Mouse (Mus musculus): Measurements from ENCODE around the gene Gtf2i. TPM values are rescaled to one million over a fixed set of nuclear protein-coding genes. Genes with fewer than 3 reads are reported as not detected.

Gtf2i gene
- total and polyA plus RNA-seq, 3 experiments = 55.7 to 220 (median 176) TPM

GRCm38 (mm10) chr5:134325856-134326566, 11.5 kb upstream of the Gtf2i start:
- Histone ChIP-seq H3K36me3 (replicated peaks) (no peaks in the 10 kb centered on the region), H3K9me3 (replicated peaks) (no peaks in the 10 kb centered on the region), H3K4me1 (ENCODE audit: insufficient read depth, low read depth, low read length) (peaks cover 14% of the 10 kb centered on the region), H3K4me3 (ENCODE audit: low read depth, low read length) (no peak overlapping the region), H3K27me3 (ENCODE audit: insufficient read depth, low read length) (peaks cover 8% of the 10 kb centered on the region; the same call in 1 of the 2 replicates)
- no peak for TF ChIP-seq TAL1 (conservative IDR thresholded peaks at IDR 0.05; ENCODE audit: low read depth, low read length)
- no peak for TF ChIP-seq GATA2 (IDR thresholded peaks at IDR 0.05; ENCODE audit: borderline replicate concordance, low read depth, low read length)
- no peak for TF ChIP-seq CTCF (IDR thresholded peaks at IDR 0.05; ENCODE audit: low read depth, low read length)
- no peak for TF ChIP-seq GATA1 (IDR thresholded peaks at IDR 0.05; ENCODE audit: borderline replicate concordance, low read length)
- TF ChIP-seq POLR2AphosphoS5 (IDR thresholded peaks at IDR 0.05; ENCODE audit: insufficient replicate concordance, low read depth, low read length) = no peak
- DNase-seq (ENCODE audit: low spot score) (no peak), ATAC-seq (ENCODE audit: extremely low read depth, insufficient number of reproducible peaks, low FRiP score, poor library complexity, severe bottlenecking) (peak; percentile 79)

GRCm38 (mm10) chr5:134323869-134324268, 9.3 kb upstream of the Gtf2i start:
- H3K4me3 ChIP-seq (ENCODE audit: low read depth, low read length) = no peak overlapping the region
- no peaks in the 10 kb centered on the region for H3K9me3 ChIP-seq (replicated peaks)
- H3K36me3 ChIP-seq (replicated peaks) = no peaks in the 10 kb centered on the region
- ATAC-seq (ENCODE audit: extremely low read depth, insufficient number of reproducible peaks, low FRiP score, poor library complexity, severe bottlenecking) = no peak
- TF ChIP-seq TAL1 (conservative IDR thresholded peaks at IDR 0.05; ENCODE audit: low read depth, low read length) (no peak), GATA2 (IDR thresholded peaks at IDR 0.05; ENCODE audit: borderline replicate concordance, low read depth, low read length) (no peak), CTCF (IDR thresholded peaks at IDR 0.05; ENCODE audit: low read depth, low read length) (no peak), POLR2AphosphoS5 (IDR thresholded peaks at IDR 0.05; ENCODE audit: insufficient replicate concordance, low read depth, low read length) (no peak), GATA1 (IDR thresholded peaks at IDR 0.05; ENCODE audit: borderline replicate concordance, low read length) (no peak)
- peaks cover 14% of the 10 kb centered on the region for H3K4me1 ChIP-seq (ENCODE audit: insufficient read depth, low read depth, low read length)
- DNase-seq (ENCODE audit: low spot score) = no peak
- peaks cover 15% of the 10 kb centered on the region; the same call in 1 of the 2 replicates for H3K27me3 ChIP-seq (ENCODE audit: insufficient read depth, low read length)

GRCm38 (mm10) chr5:134323311-134323710, 8.8 kb upstream of the Gtf2i start:
- Histone ChIP-seq H3K36me3 (replicated peaks) (no peaks in the 10 kb centered on the region), H3K4me3 (ENCODE audit: low read depth, low read length) (no peak overlapping the region), H3K27me3 (ENCODE audit: insufficient read depth, low read length) (peaks cover 15% of the 10 kb centered on the region; the same call in 1 of the 2 replicates), H3K9me3 (replicated peaks) (no peaks in the 10 kb centered on the region), H3K4me1 (ENCODE audit: insufficient read depth, low read depth, low read length) (peaks cover 14% of the 10 kb centered on the region)
- no peak for DNase-seq (ENCODE audit: low spot score)
- TF ChIP-seq GATA1 (IDR thresholded peaks at IDR 0.05; ENCODE audit: borderline replicate concordance, low read length) (no peak), CTCF (IDR thresholded peaks at IDR 0.05; ENCODE audit: low read depth, low read length) (no peak), GATA2 (IDR thresholded peaks at IDR 0.05; ENCODE audit: borderline replicate concordance, low read depth, low read length) (no peak), TAL1 (conservative IDR thresholded peaks at IDR 0.05; ENCODE audit: low read depth, low read length) (no peak), POLR2AphosphoS5 (IDR thresholded peaks at IDR 0.05; ENCODE audit: insufficient replicate concordance, low read depth, low read length) (no peak)
- ATAC-seq (ENCODE audit: extremely low read depth, insufficient number of reproducible peaks, low FRiP score, poor library complexity, severe bottlenecking) = no peak

- no peak overlapping the region for H3K4me3 ChIP-seq (ENCODE audit: low read depth, low read length)
- DNase-seq (ENCODE audit: low spot score) (no peak), ATAC-seq (ENCODE audit: extremely low read depth, insufficient number of reproducible peaks, low FRiP score, poor library complexity, severe bottlenecking) (no peak)
- H3K4me1 ChIP-seq (ENCODE audit: insufficient read depth, low read depth, low read length) = peaks cover 18% of the 10 kb centered on the region
- peaks cover 15% of the 10 kb centered on the region; the same call in 1 of the 2 replicates for H3K27me3 ChIP-seq (ENCODE audit: insufficient read depth, low read length)
- H3K36me3 ChIP-seq (replicated peaks) = no peaks in the 10 kb centered on the region
- no peaks in the 10 kb centered on the region for H3K9me3 ChIP-seq (replicated peaks)
- no peak for TF ChIP-seq CTCF (IDR thresholded peaks at IDR 0.05; ENCODE audit: low read depth, low read length)
- no peak for TF ChIP-seq GATA2 (IDR thresholded peaks at IDR 0.05; ENCODE audit: borderline replicate concordance, low read depth, low read length)
- TF ChIP-seq TAL1 (conservative IDR thresholded peaks at IDR 0.05; ENCODE audit: low read depth, low read length) = no peak
- no peak for TF ChIP-seq POLR2AphosphoS5 (IDR thresholded peaks at IDR 0.05; ENCODE audit: insufficient replicate concordance, low read depth, low read length)
- no peak for TF ChIP-seq GATA1 (IDR thresholded peaks at IDR 0.05; ENCODE audit: borderline replicate concordance, low read length)
Observed at GRCm38 (mm10) chr5:134322355-134322754, 7.8 kb upstream of the Gtf2i start.

- peaks cover 15% of the 10 kb centered on the region; the same call in 1 of the 2 replicates for H3K27me3 ChIP-seq (ENCODE audit: insufficient read depth, low read length)
- TF ChIP-seq GATA1 (IDR thresholded peaks at IDR 0.05; ENCODE audit: borderline replicate concordance, low read length) (no peak), CTCF (IDR thresholded peaks at IDR 0.05; ENCODE audit: low read depth, low read length) (no peak), GATA2 (IDR thresholded peaks at IDR 0.05; ENCODE audit: borderline replicate concordance, low read depth, low read length) (no peak), TAL1 (conservative IDR thresholded peaks at IDR 0.05; ENCODE audit: low read depth, low read length) (no peak), POLR2AphosphoS5 (IDR thresholded peaks at IDR 0.05; ENCODE audit: insufficient replicate concordance, low read depth, low read length) (no peak)
- no peak for DNase-seq (ENCODE audit: low spot score)
- H3K9me3 ChIP-seq (replicated peaks) = no peaks in the 10 kb centered on the region
- H3K4me3 ChIP-seq (ENCODE audit: low read depth, low read length) = no peak overlapping the region
- H3K36me3 ChIP-seq (replicated peaks) = no peaks in the 10 kb centered on the region
- H3K4me1 ChIP-seq (ENCODE audit: insufficient read depth, low read depth, low read length) = peaks cover 15% of the 10 kb centered on the region
- no peak for ATAC-seq (ENCODE audit: extremely low read depth, insufficient number of reproducible peaks, low FRiP score, poor library complexity, severe bottlenecking)
Observed at GRCm38 (mm10) chr5:134321699-134322098, 7.1 kb upstream of the Gtf2i start.

- H3K36me3 ChIP-seq (replicated peaks) = no peaks in the 10 kb centered on the region
- peaks cover 17% of the 10 kb centered on the region for H3K4me1 ChIP-seq (ENCODE audit: insufficient read depth, low read depth, low read length)
- no peaks in the 10 kb centered on the region for H3K9me3 ChIP-seq (replicated peaks)
- H3K4me3 ChIP-seq (ENCODE audit: low read depth, low read length) = no peak overlapping the region
- peaks cover 15% of the 10 kb centered on the region; the same call in 1 of the 2 replicates for H3K27me3 ChIP-seq (ENCODE audit: insufficient read depth, low read length)
- no peak for TF ChIP-seq POLR2AphosphoS5 (IDR thresholded peaks at IDR 0.05; ENCODE audit: insufficient replicate concordance, low read depth, low read length)
- no peak for TF ChIP-seq GATA2 (IDR thresholded peaks at IDR 0.05; ENCODE audit: borderline replicate concordance, low read depth, low read length)
- TF ChIP-seq TAL1 (conservative IDR thresholded peaks at IDR 0.05; ENCODE audit: low read depth, low read length) = no peak
- TF ChIP-seq GATA1 (IDR thresholded peaks at IDR 0.05; ENCODE audit: borderline replicate concordance, low read length) = no peak
- TF ChIP-seq CTCF (IDR thresholded peaks at IDR 0.05; ENCODE audit: low read depth, low read length) = no peak
- ATAC-seq (ENCODE audit: extremely low read depth, insufficient number of reproducible peaks, low FRiP score, poor library complexity, severe bottlenecking) (no peak), DNase-seq (ENCODE audit: low spot score) (no peak)
Observed at GRCm38 (mm10) chr5:134318903-134319302, 4.3 kb upstream of the Gtf2i start.
